Mouse (Mus musculus): Measurements from ENCODE around the gene Ccdc122.

- TF ChIP-seq POLR2A (IDR thresholded peaks at IDR 0.05; ENCODE audit: control insufficient read depth, low read depth, low read length) (no peak), CTCF (IDR thresholded peaks at IDR 0.05; ENCODE audit: control insufficient read depth, insufficient read depth, insufficient replicate concordance, low read depth, low read length) (no peak)
These were observed 114.9 kb downstream of the Ccdc122 start for GRCm38 (mm10) chr14:77151431-77151830.
